Mouse (Mus musculus): ENCODE measurements around the gene Gm33543.

- TF ChIP-seq CTCF (IDR thresholded peaks at IDR 0.05 in 2 of 3, conservative IDR thresholded peaks at IDR 0.05 in 1 of 3; ENCODE audit: control insufficient read depth in 1 of 3, insufficient read depth in 1 of 3, low read depth in 2 of 3, low read length in 3 of 3, poor library complexity in 1 of 3, severe bottlenecking in 1 of 3): no peak
- no peak for TF ChIP-seq ETS1 (IDR thresholded peaks at IDR 0.05; ENCODE audit: low read depth, low read length)
- no peak for TF ChIP-seq POLR2A (IDR thresholded peaks at IDR 0.05; ENCODE audit: control insufficient read depth in 1 of 2, insufficient read depth in 1 of 2, low read depth in 1 of 2, low read length in 2 of 2, poor library complexity in 1 of 2)
- no peak for TF ChIP-seq UBTF (IDR thresholded peaks at IDR 0.05; ENCODE audit: borderline replicate concordance, insufficient read depth, low read depth, low read length)
- TF ChIP-seq MEF2A (IDR thresholded peaks at IDR 0.05; ENCODE audit: extremely low read depth, insufficient replicate concordance, low read depth, low read length, poor library complexity, severe bottlenecking): no peak
- TF ChIP-seq NRF1 (IDR thresholded peaks at IDR 0.05; ENCODE audit: insufficient read depth, low read depth, low read length, poor library complexity, severe bottlenecking): no peak
- TF ChIP-seq MXI1 (IDR thresholded peaks at IDR 0.05; ENCODE audit: low read depth, low read length): no peak
- no peak for TF ChIP-seq EP300 (IDR thresholded peaks at IDR 0.05; ENCODE audit: low read depth in 1 of 2, low read length in 2 of 2)
- TF ChIP-seq USF2 (IDR thresholded peaks at IDR 0.05; ENCODE audit: borderline replicate concordance in 1 of 2, insufficient read depth in 1 of 2, low read depth in 1 of 2, low read length in 2 of 2): no peak
Observed at GRCm38 (mm10) chr10:95817419-95818161, 25.1 kb downstream of the Gm33543 start.

Measured in MEL (cell line).